Mouse (Mus musculus): Measurements from ENCODE around the gene Slc4a11. TPM values are rescaled to one million over a fixed set of nuclear protein-coding genes. Genes with fewer than 3 reads are reported as not detected.

Slc4a11 gene
- polyA plus RNA-seq, 1 experiment from 2014 or later, result 1.8 TPM

Other genes with a start within 250 kb of the Slc4a11 start
- 111 and 115 TPM in 2 replicates for gene Ptpra, start 247.2 kb downstream of the Slc4a11 start, polyA plus RNA-seq (2014; fragmentation: Nextera tagmentation; extraction: Ambion mirVana)
- gene Mrps26, start 133.8 kb downstream of the Slc4a11 start, polyA plus RNA-seq (2014; fragmentation: Nextera tagmentation; extraction: Ambion mirVana), result 88.6 and 91.7 TPM in 2 replicates
- gene Oxt, start 121.3 kb downstream of the Slc4a11 start, polyA plus RNA-seq (2014; fragmentation: Nextera tagmentation; extraction: Ambion mirVana), result not detected in 2 replicates
- not detected in 2 replicates for gene Avp, start 115.0 kb downstream of the Slc4a11 start, polyA plus RNA-seq (2014; fragmentation: Nextera tagmentation; extraction: Ambion mirVana)
- gene Fastkd5, start 67.5 kb downstream of the Slc4a11 start, polyA plus RNA-seq (2014; fragmentation: Nextera tagmentation; extraction: Ambion mirVana), result 14.7 and 15.4 TPM in 2 replicates
- gene Ubox5, start 67.5 kb downstream of the Slc4a11 start, polyA plus RNA-seq (2014; fragmentation: Nextera tagmentation; extraction: Ambion mirVana), result 9.9 and 14.2 TPM in 2 replicates
- gene Lzts3, start 54.7 kb downstream of the Slc4a11 start, polyA plus RNA-seq (2014; fragmentation: Nextera tagmentation; extraction: Ambion mirVana), result 1.6 and 1.8 TPM in 2 replicates
- 55.9 and 63.8 TPM in 2 replicates for gene Ddrgk1, start 32.9 kb downstream of the Slc4a11 start, polyA plus RNA-seq (2014; fragmentation: Nextera tagmentation; extraction: Ambion mirVana)
- 90.4 and 98.7 TPM in 2 replicates for gene Itpa, start 29.9 kb downstream of the Slc4a11 start, polyA plus RNA-seq (2014; fragmentation: Nextera tagmentation; extraction: Ambion mirVana)
- gene 4930402H24Rik, start 208.9 kb upstream of the Slc4a11 start, polyA plus RNA-seq (2014; fragmentation: Nextera tagmentation; extraction: Ambion mirVana), result 33.0 and 33.3 TPM in 2 replicates
- gene Atrn, start 209.0 kb upstream of the Slc4a11 start, polyA plus RNA-seq (2014; fragmentation: Nextera tagmentation; extraction: Ambion mirVana), result 9.4 and 11.4 TPM in 2 replicates